Mouse (Mus musculus) adrenal gland, postnatal 4 days (tissue): Measurements from ENCODE around the gene Zp1. TPM values are rescaled to one million over a fixed set of nuclear protein-coding genes. Genes with fewer than 3 reads are reported as not detected.
A peak's percentile ranks its signal among the peaks of the same experiment; 100 is the strongest.

Source experiments
- DNase-seq, 2 experiments: peaks; one replicate each; pipeline ENCODE4 v3.0.0; 2021 to 2022; ENCODE audit warnings: low spot score in 2 of 2, mixed read lengths in 2 of 2
- long read RNA-seq, 2 experiments: library from polyadenylated mRNA; stranded (forward); transcript quantifications; one replicate each; pipeline ENCODE4 v2.0.0; 2021
- total RNA-seq, 2 experiments: library from RNA; stranded (reverse); gene quantifications; 2 replicates each; pipeline ENCODE4 v1.2.3; 2021

Zp1 gene
- not detected for total RNA-seq
- long read RNA-seq, experiment 1, result 0 reads
- long read RNA-seq, experiment 2, result 0 reads

DNA sequence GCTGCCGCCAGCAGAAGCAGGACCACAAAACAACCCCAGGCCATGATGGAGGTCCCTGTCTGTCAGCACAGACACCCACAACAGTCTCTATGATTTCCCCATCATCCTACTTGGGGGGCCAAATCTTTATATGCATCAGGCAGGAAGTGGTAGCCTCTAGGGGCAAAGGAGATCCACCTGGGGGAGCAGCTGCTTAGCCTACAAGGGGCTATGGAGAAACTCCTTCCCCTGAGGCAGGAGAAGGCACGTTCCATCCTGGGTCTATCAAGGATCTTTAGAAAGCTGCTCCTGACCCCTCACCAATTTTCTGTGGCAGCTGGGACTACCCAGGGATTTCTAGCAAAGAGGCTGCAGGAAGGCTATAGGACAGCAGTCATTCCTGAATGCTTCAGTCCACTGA, at the start of gene Zp1:
TSS of gene Zp1 (minus strand) at position 101 of the 400 bp plus-strand sequence.
- no peak for DNase-seq

DNA sequence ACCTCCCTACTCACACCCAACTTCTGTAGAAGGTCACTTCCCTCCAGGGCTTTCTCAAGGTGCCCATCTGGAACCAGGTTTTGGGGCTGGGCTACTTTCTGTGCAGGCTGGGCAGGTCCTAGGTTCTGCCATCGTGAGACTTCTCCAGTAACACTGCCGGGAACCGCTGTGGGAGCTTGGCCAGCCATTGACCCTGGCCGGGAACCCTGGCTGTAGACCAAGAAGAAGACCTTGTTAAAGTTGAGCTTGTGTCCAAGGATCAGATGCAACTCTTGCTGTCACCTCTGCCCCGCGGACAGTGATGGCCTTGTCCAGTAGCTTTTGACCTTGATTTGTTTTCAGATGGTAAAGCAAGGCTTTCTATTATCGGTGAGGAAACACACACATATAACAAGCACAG, 48.1 kb upstream of the Zp1 start:
- peak in 1 of 2 experiments; percentile 47 for DNase-seq

DNA sequence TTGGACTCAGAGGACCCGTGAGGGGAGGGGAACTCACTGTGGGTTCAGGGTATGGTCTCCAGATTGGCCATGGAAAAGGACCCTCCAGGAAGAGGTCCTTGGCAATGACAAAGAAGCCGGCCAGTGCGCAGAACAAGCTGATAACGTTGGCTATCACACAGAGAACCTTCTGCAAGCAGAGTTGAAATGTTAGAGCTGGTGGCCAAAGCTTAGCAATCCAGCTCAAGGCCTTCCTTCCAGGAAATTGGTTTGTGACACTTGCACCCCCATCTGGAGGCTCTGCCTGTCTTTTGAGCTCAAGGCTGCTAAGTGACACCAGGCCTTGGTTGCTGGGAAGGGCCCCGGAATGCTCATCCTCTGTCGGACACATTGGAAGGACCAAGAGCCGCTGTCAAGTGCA, 45.3 kb upstream of the Zp1 start:
- DNase-seq, result no peak

DNA sequence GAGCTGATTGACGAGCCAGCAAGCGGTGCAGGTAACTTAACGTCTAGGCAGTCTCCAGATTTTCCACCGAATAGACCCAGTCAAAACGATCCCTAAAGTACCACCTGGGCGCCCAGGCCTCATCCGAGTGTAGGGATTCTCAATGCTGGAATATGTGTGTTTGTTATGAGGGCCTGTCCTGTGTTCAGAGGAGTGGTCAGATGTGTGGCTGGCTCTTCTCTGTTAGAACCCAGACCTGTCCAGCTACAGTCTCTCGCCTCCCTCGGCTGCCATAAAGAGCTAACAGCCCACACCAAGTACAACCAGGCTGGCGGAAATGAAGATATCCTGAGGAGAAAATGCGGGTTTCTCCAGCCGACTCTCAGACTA, 39.5 kb upstream of the Zp1 start:
- no peak for DNase-seq

DNA sequence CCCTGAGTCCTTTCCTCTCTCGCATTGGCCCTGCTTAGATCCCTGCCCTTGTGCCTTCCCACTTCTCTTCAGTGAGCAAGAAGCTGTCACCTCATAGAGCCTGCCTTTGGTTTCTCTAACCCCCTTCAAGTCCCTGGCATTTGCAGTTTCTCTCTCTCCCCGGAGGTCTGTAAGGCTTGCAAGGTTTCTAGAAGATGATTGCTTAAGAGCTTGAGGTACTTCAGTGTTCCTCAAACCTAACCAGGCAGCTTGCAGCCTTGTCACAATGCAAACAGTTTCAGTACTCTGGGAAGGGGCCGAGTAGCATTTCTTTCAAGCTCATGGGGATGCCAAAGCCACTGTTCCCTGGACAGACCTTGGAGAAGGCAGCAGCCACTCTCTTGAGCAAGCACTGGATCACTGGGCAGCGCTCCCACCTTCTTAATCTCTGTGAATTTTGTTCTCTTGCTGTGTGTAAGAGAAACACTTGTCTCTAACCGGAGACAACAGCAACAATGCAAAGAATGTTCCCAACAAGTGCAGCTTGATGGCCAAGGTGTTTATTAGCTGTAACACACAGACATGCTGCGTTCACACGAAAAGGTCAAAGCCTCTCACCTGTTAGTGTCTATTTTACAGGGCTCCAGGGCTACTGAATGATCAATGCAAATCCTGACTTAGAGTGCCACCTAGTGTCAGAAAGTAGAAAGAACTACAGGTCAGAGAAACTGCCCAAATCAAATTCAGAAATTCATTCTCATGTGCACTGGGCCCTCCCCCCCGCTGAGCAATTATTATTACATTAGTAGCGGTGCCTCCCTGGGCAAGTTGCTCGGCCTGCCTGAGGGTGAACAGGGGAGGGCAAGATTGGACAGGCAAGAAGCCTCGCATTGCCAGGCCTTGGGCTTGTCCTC, 38.9 kb upstream of the Zp1 start:
- no peak for DNase-seq

DNA sequence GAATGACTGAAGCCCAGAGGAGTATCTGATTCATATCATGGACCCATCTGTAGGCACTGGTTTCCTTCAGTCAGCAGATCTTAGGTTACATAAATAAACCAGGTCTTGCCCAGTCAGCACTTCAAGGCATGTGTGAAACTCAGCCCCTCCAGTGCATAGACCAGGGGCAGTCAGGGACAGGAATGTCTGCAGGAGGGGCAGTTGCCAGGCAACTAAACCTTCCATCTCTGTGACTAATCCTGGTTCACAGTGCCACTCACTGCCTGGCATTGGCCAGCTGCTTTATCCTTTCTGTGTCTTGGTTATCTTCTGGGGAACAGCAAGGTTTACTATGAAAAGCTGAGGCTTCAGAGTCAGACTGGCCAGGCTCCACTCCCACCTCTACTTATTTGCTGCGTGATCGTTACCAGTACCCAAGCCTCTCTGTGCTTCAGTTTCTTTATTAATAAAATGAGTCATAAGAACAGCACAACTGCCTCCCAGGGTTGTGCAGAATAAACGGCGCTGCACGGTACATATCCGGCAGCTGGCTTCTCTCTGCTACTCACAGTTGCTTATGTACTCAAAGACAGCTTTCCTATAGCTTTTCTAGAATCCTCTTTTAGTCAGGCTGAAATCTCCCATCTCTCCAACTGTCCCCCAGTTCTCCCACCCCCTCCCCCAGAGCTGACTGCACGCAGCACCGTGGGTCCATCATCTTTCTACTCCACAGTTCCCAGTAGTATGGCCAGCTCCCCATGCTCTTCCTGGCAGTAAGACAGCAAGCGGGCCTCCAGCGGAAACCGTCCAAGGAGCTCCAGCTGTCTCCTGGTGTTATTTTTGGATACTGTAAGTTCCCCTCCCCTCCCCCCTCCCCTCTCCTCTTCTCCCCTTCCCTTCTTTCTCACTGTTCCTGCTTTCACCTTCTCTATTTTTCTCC, 31.8 kb upstream of the Zp1 start:
- no peak for DNase-seq

DNA sequence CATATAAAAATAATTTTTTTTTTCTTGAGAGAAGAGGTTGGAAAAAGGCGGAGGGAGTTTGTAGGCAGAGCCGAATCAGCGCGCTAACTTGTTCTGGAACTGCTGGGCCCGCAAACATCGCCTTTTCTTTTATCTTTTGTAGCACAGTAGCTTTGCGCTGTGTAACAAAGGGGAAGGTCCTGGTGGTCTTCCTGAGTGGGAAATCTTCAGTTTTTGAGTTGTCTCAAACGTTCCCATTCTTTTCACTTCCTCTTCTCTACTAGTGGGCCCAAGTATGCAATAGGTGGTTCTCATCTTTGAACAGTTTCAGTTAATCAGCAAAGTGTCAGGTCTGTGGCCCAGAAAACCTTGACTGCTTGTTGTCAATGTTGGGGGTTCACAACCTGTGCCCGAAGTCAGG, 29.1 kb upstream of the Zp1 start:
- no peak for DNase-seq

DNA sequence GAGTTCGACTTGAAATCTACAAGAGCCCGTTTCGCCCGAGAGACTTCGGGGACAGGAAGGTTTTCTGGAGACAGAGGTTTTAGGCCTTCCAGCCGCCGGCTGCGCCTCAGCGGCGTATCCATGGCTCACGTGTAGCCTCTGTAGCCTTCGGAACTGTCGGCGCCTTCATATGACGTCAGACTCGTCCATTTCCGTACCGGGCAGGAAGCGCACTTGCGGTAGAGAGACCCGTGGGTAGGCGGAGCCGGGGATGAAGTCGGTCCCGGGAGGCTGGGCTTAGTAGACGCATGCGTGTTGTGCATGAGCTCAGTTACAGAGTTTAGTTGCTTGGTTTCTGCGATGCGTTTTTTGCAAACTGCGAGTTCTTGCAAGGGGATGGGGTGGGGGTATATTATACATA, 28.7 kb upstream of the Zp1 start, which contains the start of gene Ccdc86:
TSS of gene Ccdc86 (minus strand) at position 155 of the 400 bp plus-strand sequence.
- DNase-seq, result peak; percentile 86 to 87

DNA sequence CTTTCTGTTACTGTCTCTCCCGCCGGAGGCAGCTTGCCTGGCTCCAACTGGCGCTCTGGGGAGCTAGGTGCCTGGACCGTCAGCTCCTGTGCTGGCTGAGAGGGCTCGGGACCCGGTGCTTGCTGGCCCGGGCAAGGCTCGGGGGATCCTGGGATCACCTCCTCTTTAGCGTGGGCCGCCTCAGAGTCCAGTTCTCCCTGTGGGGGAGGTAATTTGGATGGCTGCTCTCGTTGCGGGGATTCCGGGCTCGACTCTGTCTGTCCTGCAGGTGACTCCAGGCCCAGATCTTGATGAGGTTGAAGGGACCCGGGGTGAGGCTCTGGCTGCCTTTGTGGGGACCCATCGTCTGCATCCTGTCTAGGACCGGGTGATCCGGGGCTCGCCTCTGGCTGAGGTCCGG, 28.0 kb upstream of the Zp1 start:
- no peak for DNase-seq

DNA sequence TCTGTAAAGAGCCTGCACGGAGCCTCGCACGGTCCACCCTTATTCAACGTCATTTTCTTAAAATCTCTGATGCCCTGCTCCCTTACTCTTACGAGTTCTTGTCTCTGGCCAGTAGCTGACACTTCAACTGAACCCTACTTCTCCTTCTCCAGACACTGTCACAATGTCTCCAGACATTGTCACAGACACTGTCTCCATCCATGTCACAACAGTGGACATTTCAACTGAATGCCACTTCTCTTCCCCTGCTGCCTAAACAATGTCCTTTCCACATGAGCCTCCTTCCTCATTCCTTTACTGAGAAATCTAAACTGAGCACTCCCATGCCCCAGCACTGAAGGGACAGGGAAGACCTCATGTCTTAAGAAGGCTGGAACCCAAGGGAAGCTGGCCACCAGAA, 26.8 kb upstream of the Zp1 start:
- DNase-seq, result no peak

DNA sequence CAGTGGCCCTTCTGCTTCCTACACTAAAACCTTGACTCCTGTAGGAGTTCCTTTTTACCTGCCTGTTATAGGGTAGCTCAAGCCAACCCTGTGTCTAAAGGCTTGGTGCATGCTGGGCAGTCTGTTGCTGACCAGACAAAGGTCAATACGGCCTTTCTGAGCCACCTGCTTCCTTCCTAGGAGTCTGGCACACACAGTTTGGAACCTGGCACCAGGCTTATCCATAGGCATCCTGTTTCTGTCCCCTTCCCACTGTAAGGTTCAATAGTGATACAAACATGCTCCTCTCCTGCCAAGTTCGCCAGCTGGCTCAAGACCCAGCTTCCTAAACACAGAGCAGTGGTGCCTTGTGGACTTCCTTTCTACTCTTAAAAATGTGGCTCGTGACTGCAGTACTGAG, 26.1 kb upstream of the Zp1 start:
- no peak for DNase-seq

DNA sequence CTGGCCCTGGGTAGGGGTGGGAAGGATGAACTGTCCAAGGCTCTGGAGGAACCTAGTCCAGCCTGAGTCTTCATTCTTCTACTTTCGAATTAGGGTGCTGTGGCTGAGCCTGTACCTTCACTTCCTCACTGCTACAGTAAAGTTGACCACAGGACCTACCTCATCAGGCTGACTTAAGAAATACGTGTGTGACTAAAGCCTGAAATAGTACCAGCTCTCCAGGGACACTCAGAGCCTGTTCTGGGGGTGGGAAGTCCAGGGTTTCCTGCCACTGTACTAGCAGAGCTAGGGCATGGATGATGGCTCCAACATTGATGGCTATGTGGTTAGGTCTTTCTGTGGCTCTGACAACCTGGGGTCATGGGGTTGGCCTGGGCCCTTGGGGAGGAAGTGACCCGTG, 23.5 kb upstream of the Zp1 start:
- no peak for DNase-seq

DNA sequence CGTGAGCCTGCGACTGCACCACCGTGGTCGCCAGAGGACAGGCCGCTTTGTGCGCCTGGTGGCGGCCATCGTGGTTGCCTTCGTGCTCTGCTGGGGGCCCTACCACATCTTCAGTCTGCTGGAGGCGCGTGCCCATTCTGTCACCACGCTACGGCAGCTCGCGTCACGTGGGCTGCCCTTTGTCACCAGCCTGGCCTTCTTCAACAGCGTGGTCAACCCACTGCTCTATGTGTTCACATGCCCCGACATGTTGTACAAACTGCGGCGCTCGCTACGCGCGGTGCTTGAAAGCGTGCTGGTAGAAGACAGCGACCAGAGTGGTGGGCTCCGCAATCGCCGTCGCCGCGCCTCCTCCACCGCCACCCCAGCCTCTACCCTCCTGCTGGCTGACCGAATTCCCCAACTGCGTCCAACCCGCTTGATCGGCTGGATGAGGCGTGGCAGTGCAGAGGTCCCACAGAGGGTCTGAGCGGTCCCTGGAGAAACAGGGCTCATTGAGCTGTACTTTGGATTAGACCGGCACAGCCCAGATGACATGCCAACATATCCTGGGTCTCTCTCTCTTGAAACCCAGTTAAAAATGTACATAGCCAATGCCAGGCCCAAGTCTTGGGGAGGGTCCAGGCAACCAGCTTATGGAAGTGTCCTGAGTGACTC, 20.5 kb upstream of the Zp1 start:
- no peak for DNase-seq

DNA sequence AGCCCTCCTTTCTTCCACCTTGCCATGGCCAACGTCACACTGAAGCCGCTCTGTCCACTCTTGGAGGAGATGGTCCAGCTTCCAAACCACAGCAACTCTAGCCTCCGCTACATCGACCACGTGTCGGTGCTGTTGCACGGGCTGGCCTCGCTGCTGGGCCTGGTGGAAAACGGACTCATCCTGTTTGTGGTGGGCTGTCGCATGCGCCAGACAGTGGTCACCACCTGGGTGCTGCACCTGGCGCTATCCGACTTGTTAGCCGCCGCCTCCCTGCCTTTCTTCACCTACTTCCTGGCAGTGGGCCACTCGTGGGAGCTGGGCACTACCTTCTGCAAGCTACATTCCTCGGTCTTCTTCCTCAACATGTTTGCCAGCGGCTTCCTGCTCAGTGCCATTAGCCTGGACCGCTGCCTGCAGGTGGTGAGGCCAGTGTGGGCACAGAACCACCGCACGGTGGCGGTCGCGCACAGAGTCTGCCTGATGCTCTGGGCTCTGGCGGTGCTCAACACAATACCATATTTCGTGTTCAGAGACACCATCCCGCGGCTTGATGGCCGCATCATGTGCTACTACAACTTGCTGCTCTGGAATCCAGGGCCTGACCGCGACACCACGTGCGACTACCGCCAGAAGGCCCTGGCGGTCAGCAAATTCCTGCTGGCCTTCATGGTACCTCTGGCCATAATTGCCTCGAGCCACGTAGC, 19.8 kb upstream of the Zp1 start:
- peak; percentile 26 to 30 for DNase-seq

DNA sequence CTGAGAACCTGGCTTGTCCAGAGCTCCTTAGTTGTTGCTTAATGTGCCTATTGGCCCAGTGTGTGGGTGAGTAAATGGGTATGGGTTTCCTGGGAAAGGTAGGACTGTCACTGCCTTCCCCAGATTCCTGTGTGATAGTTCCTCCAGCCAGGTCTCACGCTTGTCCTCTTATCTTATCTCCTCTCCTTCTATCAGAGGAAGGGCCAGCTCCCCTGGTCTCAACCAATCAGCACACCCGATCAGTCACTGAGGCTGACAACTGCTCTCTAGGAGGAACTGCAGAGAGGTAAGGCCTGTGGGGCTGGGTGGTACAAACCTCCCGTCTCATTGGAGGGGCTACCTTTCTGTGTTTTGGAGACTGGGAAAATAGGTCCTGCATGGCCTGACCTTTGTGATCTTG, 18.3 kb upstream of the Zp1 start:
- DNase-seq, result no peak

DNA sequence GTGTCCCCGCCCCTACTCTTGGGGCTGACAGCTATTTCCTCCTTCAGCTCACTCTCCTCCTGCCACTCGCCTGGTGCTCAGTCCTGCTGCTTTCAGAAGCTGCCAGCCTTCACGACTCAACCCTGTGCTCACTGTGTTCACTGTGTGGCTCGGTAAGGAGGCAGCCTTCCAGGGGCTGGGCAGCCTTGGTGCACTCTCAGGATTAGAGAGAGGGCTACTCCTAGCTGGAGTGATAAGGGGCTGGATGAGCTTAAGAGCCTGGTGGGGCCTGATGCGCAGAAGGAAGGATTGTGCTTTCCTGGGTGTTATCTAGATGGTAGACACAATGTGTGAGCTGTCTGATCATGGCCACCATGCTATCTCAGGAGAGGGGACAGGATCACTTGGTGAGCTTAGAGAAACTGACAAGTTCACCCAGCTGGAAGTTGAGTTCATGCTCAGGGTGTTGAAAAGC, 16.7 kb upstream of the Zp1 start, which contains the start of gene Ptgdr2:
TSS of gene Ptgdr2 (plus strand) at position 51 of the 454 bp plus-strand sequence.
- no peak for DNase-seq

DNA sequence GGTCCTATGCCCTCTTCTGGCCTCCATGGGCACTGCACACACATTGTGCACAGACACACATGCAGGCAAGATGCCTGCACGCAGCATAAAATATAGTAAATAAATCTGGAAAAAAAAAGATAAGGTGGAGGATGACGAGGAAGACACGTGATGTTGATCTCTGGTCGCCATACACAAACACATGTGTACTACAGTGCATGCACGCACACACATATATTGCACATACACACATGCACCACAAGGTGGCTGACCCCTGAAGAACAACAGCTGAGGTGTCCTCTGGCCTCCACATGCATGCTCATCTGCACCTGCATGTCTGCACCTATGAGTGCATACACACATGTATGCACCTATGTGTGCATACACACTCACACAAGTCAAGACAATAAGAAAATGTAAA, 15.6 kb upstream of the Zp1 start:
- DNase-seq, result no peak

DNA sequence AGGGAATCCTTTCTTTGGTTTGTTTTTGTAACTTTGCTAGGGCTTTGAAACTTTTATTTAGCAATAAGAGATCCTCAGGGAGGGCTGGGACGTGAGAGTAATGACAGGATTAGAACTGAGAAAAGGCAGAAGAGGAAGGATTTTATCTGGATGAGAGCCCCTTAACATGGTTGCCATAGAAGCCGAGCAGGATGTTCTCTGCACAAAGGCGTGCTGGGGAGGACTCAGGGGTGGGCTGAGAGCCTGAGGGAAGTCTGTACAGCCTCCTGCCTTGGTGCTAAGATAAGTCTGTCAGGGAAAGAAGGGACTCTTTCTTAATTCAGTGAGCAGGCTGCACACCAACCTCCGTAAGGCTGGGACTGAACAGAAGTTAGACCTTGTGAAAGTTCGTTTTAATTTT, 14.6 kb upstream of the Zp1 start:
- no peak for DNase-seq

DNA sequence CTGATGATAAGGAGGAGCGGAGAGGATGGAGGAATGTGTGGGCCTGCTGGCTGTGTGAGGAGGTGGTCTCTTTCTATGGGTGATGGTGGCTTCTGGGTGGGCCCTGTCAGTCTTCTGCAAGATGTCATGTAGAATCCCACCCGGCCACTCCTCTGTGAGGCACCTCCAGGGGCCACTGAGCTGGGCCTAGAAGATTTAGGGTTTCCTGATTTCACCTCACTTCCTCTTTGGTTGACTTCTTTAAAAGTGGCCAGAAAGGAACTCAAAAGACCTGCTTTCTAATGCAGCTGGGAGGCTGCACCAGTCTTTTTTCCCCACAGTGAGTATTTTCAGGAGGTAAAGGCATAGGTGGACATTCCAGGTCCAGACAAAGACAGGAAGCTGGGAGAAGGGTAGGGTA, 10.2 kb upstream of the Zp1 start:
- no peak for DNase-seq

DNA sequence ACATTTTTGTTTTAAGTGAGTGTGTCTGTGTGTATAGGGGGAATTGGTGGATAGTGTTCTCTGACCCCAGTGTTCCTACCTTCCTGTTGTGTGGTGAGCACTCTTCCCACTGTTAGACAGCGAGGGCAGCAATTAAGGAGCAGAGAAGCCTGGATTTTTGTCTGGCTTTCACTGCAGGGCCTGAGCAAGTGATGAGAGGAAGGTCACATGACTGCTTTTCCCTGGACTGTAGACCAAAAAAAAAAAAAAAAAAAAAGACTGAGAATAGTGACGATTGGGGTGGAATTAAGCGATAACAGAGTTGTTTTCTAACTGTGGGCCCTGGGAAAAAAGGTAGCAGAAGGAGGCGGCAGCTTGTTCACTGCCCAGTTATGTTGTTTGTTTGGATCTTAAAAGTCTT, 6.2 kb upstream of the Zp1 start:
- no peak for DNase-seq

DNA sequence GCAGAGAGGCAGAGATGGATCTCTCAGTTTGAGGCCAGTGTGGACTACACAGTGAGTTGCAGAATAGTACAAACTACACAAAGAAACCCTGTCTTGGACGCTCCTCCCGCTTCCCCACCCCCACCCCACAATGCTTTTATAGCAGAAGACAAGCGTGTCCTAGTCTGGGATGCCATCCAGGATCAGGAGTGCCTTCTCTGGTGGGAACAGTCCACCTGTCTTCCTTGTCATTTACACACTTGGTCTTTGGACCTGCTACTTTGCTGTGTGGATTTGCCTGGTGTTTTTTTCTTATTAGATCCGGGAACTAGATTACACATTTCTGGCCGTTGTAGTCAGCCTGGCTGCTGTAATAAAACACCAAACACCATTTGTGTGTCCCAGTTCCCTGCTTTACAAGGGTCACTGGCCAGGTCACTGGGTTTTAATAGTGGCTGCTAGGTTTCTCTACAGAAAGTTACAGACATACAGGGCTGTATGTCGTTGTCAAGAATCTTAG, 5.7 kb upstream of the Zp1 start:
- no peak for DNase-seq
